ENCODE assay signal across 8 mouse cellular contexts in the genomic region with DNA sequence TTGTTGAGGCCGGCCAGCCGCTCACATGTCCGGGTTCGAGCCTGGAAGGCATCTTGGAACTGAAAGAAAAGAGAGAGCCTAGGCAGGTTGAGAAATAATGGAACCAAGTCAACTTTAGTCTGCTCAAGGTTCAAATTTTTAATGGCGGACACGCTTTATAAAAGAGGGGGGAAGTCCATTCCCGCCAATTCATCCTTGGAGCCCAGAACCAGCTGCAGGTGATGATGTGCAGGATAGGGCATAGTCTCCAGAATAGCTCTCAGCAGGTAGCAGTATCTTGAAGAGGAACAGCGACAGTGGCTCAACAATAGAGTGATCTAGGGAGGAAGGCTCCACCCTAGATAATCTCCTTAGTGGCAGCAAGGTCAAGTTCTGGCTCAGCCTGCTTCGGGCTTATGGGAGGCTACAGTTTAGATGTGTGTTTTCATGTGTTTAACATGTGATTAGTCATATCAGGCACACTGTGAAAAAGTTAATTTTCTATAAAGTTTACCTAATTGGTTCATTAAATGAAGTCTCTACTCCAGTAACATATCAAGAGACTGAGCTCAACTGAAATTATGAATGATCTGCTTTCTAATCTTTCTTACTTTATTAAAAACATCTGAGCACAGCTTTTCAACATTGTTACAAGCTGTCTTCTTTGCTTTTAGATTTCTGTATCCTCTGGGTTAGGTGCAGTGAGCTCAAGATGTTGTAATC. TPM values are rescaled to one million over a fixed set of nuclear protein-coding genes. Genes with fewer than 3 reads are reported as not detected.
DNase-seq lines count a peak whose midpoint lies in the region; ATAC-seq and TF ChIP-seq lines count a peak whose summit lies in the region.
"Not testable (repeated sequence)": the region's sequence is repeated elsewhere in the genome, so short reads cannot be mapped to it uniquely, and the experiment has no call there.

Gene Actl6a, plus strand, starts transcription at position 652 of the 702 bp plus-strand sequence.

- not testable (repeated sequence) for ATAC-seq in activated CD4-positive, CD25-positive, alpha-beta regulatory T cell, adult 4 months; embryonic facial prominence, embryonic 14.5 days (ENCODE audit: low read depth); limb, embryonic 14.5 days (ENCODE audit: low FRiP score, low read depth); stomach, postnatal 0 days (ENCODE audit: low FRiP score, low TSS enrichment)

- H3K4me1 ChIP-seq in embryonic facial prominence, embryonic 14.5 days (ENCODE audit: control insufficient read depth, insufficient read depth, low read length); limb, embryonic 14.5 days (ENCODE audit: control insufficient read depth, insufficient read depth, low read length); stomach, postnatal 0 days (replicated peaks; ENCODE audit: control insufficient read depth, insufficient read depth): not testable (repeated sequence)
- H3K4me1 ChIP-seq in midbrain, embryonic 10.5 days = peaks cover 13% of the 10 kb centered on the region

- TF ChIP-seq CTCF in stomach, postnatal 0 days (IDR thresholded peaks at IDR 0.05; ENCODE audit: low read depth) = not testable (repeated sequence)

- not testable (repeated sequence) for DNase-seq in embryonic facial prominence, embryonic 14.5 days (ENCODE audit: low spot score); gastrocnemius, postnatal 36 days; heart, postnatal 4 days; large intestine, adult 2 months (ENCODE audit: low read depth, low spot score); limb, embryonic 14.5 days (ENCODE audit: low spot score); midbrain, embryonic 10.5 days (ENCODE audit: low spot score); stomach, postnatal 0 days (ENCODE audit: low spot score)

- intact Hi-C loops in gastrocnemius, postnatal 36 days (cut with DNase I) = loop anchor here (5.0 kb wide), 1 partner anchor 193 kb away; the partner anchor contains the start of gene Zfp639

- H3K27ac ChIP-seq in embryonic facial prominence, embryonic 14.5 days (replicated peaks; ENCODE audit: low read depth, low read length); limb, embryonic 14.5 days (replicated peaks; ENCODE audit: low read depth, low read length); midbrain, embryonic 10.5 days (replicated peaks); stomach, postnatal 0 days (replicated peaks): not testable (repeated sequence)

- not testable (repeated sequence) for TF ChIP-seq EP300 in stomach, postnatal 0 days (optimal IDR thresholded peaks at IDR 0.05)

- H3K36me3 ChIP-seq in embryonic facial prominence, embryonic 14.5 days (ENCODE audit: control insufficient read depth, insufficient read depth, low read length); limb, embryonic 14.5 days (ENCODE audit: control insufficient read depth, insufficient read depth, low read length); midbrain, embryonic 10.5 days; stomach, postnatal 0 days (ENCODE audit: control insufficient read depth, insufficient read depth, low read length): not testable (repeated sequence)

- 81% methylated on average over 9 of the region's 9 CpGs for WGBS in embryonic facial prominence, embryonic 14.5 days
- WGBS in large intestine, adult 2 months = 77% methylated on average over 9 of the region's 9 CpGs
- WGBS in limb, embryonic 14.5 days = 83% methylated on average over 9 of the region's 9 CpGs
- WGBS in midbrain, embryonic 10.5 days = 80% methylated on average over 9 of the region's 9 CpGs
- 77% methylated on average over 9 of the region's 9 CpGs for WGBS in stomach, postnatal 0 days

- not testable (repeated sequence) for H3K9me3 ChIP-seq in embryonic facial prominence, embryonic 14.5 days (ENCODE audit: control insufficient read depth, low read length); limb, embryonic 14.5 days (ENCODE audit: control insufficient read depth, low read length); midbrain, embryonic 10.5 days (replicated peaks); stomach, postnatal 0 days (ENCODE audit: control insufficient read depth, low read length)

- not testable (repeated sequence) for H3K27me3 ChIP-seq in embryonic facial prominence, embryonic 14.5 days (replicated peaks; ENCODE audit: control insufficient read depth, insufficient read depth, low read length); limb, embryonic 14.5 days (ENCODE audit: control insufficient read depth, insufficient read depth, low read length); midbrain, embryonic 10.5 days (ENCODE audit: low read depth, poor library complexity, severe bottlenecking); stomach, postnatal 0 days (ENCODE audit: control insufficient read depth, insufficient read depth, low read length)

- H3K4me3 ChIP-seq in embryonic facial prominence, embryonic 14.5 days (ENCODE audit: low read depth, low read length); limb, embryonic 14.5 days (replicated peaks; ENCODE audit: low read length); midbrain, embryonic 10.5 days; stomach, postnatal 0 days (ENCODE audit: low read depth, low read length): not testable (repeated sequence)

- H3K9ac ChIP-seq in embryonic facial prominence, embryonic 14.5 days (ENCODE audit: low read depth, low read length); limb, embryonic 14.5 days (ENCODE audit: low read depth, low read length, severe bottlenecking); stomach, postnatal 0 days (ENCODE audit: low read length): not testable (repeated sequence)

- TF ChIP-seq POLR2A in limb, embryonic 14.5 days (IDR thresholded peaks at IDR 0.05; ENCODE audit: borderline replicate concordance, extremely low read depth, insufficient read depth, insufficient read length) = not testable (repeated sequence)

- H3K4me2 ChIP-seq in embryonic facial prominence, embryonic 14.5 days (ENCODE audit: low read depth, low read length); limb, embryonic 14.5 days (replicated peaks; ENCODE audit: low read depth, low read length, severe bottlenecking); stomach, postnatal 0 days (replicated peaks; ENCODE audit: low read depth): not testable (repeated sequence)

RNA-seq across cellular contexts. Expression of gene Actl6a, which starts in this region (rescaled TPM):
- 100 to 1,000 TPM in 1 of 2 experiments, 10 to 100 TPM in 1; 89.6 to 104 TPM for polyA plus RNA-seq in activated CD4-positive, CD25-positive, alpha-beta regulatory T cell, adult 4 months (2017; shearing (Covaris generic))
- 102 and 124 TPM in 2 replicates for polyA plus RNA-seq in embryonic facial prominence, embryonic 14.5 days (2014; fragmentation: Nextera tagmentation; extraction: Ambion mirVana)
- total RNA-seq in gastrocnemius, postnatal 36 days (2021) = 10 to 100 TPM; 12.4 to 13.8 TPM
- 10 to 100 TPM; 46.6 to 54.2 TPM for total RNA-seq in heart, postnatal 4 days (2021)
- polyA plus RNA-seq in large intestine, adult 2 months (2012; rRNA removed) = 20.6 and 20.8 TPM in 2 replicates
- polyA plus RNA-seq in limb, embryonic 14.5 days (2012; rRNA removed) = 62.4 and 67.9 TPM in 2 replicates
- 124 and 135 TPM in 2 replicates for polyA plus RNA-seq in limb, embryonic 14.5 days (2014; fragmentation: Nextera tagmentation; extraction: Ambion mirVana)
- polyA plus RNA-seq in midbrain, embryonic 10.5 days (2016; fragmentation: Nextera tagmentation; extraction: Ambion mirVana) = 266 and 278 TPM in 2 replicates
- 58.0 and 58.6 TPM in 2 replicates for polyA plus RNA-seq in stomach, postnatal 0 days (2015; fragmentation: Nextera tagmentation; extraction: Ambion mirVana)
